Mouse (Mus musculus) activated CD4-positive, CD25-positive, alpha-beta regulatory T cell, adult 9 weeks (primary cell): ENCODE results near the gene Zfp354b. TPM values are rescaled to one million over a fixed set of nuclear protein-coding genes. Genes with fewer than 3 reads are reported as not detected.

Experiments
- polyA plus RNA-seq: library from polyadenylated mRNA; unstranded; fragments of 100-300 nt; shearing (Covaris generic); gene quantifications from one replicate; pipeline ENCODE4 v1.2.1, GENCODE M21; 2017

Zfp354b gene
- polyA plus RNA-seq: not detected

DNA sequence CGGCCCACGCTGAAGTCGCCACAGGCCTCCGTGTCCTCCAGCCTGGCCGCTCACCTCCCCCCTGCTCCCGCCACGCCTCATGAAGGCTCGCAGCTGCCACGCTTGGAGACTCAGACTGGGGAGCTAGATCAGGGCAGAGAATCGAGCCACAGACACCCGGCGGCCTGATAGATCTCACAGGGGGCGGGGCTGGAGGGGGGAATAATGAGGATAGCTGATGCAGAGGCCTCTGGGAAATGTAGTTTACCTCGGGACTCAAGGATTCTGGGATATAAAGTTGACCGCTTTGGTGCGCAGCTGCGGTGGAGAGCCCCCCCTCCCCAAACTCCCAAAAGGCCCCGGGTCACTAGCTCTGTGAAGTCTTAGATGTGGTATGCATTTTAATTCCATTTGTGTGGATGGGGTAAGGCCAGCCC lies at the start of gene Zfp354b:
TSS of gene Zfp354b (minus strand) at position 183 of the 416 bp plus-strand sequence.

DNA sequence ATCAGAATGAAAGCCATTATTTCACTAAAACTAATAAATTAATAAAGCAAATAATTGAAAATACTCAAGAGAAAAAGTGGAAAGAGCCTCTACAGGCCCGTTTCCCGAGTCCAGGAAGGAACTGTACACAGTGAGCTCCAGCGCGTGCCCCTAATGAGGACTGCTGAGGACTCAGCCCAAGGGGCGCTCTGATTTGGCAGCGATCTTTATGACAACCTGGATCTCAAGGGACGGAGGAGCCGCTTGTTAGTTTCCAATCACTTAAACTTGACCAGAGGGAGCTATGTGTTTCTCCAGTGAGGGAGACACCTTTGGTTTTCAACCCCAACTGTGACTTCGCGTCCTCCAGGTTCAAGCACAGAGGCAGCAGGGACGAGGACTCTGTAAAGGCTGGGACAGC lies 34.8 kb upstream of the Zfp354b start, which contains the start of gene Olfr1378:
TSS of gene Olfr1378 (plus strand) at position 301 of the 400 bp plus-strand sequence.

DNA sequence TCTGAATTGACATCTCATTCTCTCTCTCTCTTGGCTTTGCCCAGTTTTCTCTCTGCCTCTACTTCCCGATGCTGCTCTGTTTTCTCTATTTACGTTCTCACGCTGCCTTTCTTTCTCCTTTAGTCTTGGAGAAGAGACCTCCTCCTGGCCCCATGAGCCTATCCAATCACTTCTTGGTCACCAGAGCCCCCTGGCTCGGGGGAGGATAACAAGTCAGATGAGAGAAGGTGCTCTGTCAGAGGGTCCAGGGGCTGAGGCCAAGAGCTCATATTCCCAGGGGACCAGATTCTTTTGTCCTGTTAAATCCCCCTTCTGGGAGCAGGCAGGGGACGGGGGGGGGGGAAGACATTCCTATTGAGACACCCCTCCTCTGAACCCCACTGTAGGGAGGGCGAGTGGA lies 22.2 kb upstream of the Zfp354b start, which contains the start of gene Prop1:
TSS of gene Prop1 (minus strand) at position 101 of the 400 bp plus-strand sequence.

DNA sequence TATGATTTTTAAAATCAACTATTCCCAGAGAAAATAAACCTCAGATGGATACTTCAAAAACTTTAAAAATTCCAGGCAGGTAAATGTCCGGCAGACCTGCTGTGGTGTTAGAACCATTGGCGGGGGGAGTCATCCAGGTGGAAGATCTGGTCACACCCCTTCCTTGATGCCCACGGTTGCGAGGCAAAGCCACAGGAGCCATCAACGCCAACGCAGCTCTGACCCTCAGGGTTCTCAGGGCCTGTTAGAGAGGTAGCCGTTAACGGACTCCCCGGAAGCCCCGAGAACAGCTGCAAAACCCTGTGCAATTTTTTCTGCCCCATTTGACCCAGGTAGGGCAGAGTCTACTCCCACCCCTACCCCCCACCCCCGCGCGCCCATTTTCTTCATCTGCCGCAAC lies 12.1 kb upstream of the Zfp354b start, which contains the start of gene 4933414I15Rik:
TSS of gene 4933414I15Rik (minus strand) at position 260 of the 400 bp plus-strand sequence.

DNA sequence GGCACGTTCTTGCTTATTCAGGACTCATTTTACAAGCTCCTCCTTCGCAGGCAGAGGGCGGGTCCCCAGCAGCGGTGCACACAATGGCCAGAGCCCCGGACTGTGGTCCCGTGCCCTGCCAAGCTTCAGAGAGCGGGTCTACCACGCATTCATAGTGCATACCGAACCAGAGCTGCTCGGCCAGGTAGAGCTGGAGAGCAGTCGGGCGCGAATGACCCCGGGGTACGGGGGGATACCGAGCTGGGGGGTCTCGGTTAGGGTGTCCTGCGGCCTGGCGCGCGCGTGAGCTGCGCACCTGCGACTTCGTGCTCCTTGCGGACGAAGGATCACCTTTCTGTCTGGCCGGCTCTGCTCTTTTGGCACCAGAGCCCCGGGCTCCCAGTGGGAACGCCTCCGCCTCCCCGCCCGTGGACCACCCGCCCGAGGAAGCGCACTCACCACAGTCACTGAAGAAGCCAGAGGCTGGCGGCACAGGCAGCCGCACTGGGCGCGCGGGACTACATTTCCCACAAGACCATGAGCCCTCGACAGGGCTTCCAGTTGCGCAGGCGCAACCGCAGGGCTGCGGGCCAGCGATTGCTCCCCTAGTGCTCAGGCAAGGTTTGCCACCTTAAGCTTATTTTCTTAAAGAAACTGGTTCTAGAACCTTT lies 15.6 kb downstream of the Zfp354b start, which contains the start of gene Zfp2:
TSS of gene Zfp2 (minus strand) at position 495 of the 650 bp plus-strand sequence.

DNA sequence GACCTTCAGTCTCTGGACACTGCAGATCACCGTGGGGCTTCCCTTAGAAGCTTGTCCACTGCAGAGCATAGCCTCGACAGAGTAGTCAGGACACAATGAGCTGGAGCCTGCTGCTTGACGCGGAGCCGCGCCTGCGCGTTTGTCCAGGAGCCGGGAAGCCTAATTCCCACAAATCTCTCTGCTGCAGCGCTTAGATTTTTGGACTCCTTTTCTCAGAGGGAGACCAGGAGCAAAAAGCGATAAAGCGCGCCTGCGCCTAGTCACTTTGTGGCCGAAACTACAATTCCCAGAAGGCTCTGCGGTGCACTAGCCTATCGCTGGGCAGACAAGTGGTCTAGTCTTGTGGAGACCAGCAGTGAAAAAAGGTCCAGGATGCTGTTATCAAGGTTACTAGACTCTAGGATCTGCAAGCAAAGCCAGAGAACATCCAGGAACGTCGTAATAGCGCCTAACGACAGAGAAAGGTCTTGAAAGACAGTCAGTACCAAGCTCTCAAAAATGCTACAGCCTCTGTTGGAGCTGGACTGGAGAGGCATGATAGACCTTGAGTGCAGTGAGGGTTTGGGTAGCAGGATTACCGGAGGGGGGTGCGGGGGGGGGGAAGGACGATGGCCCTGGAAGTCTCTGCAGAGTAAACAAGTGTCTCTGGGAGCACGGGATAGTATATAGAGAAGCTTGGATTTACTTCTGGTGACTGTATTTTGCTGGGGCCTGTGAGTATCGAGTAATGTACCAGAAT lies 43.9 kb downstream of the Zfp354b start, which contains the start of gene Zfp454:
TSS of gene Zfp454 (minus strand) at position 262 of the 739 bp plus-strand sequence.

Other genes with a start within 250 kb of the Zfp354b start
- 1.5 TPM for gene Zfp354c, start 103.9 kb downstream of the Zfp354b start, polyA plus RNA-seq
- gene Zfp879, start 90.1 kb downstream of the Zfp354b start, polyA plus RNA-seq: not detected
- gene Grm6, start 80.9 kb downstream of the Zfp354b start, polyA plus RNA-seq: 0.07 TPM
- gene Zfp454, start 44.0 kb downstream of the Zfp354b start, polyA plus RNA-seq: not detected
- gene Zfp2, start 15.5 kb downstream of the Zfp354b start, polyA plus RNA-seq: 1.9 TPM
- not detected for gene 4933414I15Rik, start 12.1 kb upstream of the Zfp354b start, polyA plus RNA-seq
- not detected for gene Prop1, start 22.1 kb upstream of the Zfp354b start, polyA plus RNA-seq
- gene Olfr1378, start 34.9 kb upstream of the Zfp354b start, polyA plus RNA-seq: not detected
- gene Olfr1377, start 50.3 kb upstream of the Zfp354b start, polyA plus RNA-seq: not detected
- not detected for gene Olfr51, start 72.0 kb upstream of the Zfp354b start, polyA plus RNA-seq
- gene Olfr54, start 82.6 kb upstream of the Zfp354b start, polyA plus RNA-seq: 0.10 TPM
- not detected for gene Olfr1375, start 116.5 kb upstream of the Zfp354b start, polyA plus RNA-seq
- not detected for gene Zfp354a, start 127.6 kb upstream of the Zfp354b start, polyA plus RNA-seq